ENCODE assay signal across 13 mouse cellular contexts in the genomic region with DNA sequence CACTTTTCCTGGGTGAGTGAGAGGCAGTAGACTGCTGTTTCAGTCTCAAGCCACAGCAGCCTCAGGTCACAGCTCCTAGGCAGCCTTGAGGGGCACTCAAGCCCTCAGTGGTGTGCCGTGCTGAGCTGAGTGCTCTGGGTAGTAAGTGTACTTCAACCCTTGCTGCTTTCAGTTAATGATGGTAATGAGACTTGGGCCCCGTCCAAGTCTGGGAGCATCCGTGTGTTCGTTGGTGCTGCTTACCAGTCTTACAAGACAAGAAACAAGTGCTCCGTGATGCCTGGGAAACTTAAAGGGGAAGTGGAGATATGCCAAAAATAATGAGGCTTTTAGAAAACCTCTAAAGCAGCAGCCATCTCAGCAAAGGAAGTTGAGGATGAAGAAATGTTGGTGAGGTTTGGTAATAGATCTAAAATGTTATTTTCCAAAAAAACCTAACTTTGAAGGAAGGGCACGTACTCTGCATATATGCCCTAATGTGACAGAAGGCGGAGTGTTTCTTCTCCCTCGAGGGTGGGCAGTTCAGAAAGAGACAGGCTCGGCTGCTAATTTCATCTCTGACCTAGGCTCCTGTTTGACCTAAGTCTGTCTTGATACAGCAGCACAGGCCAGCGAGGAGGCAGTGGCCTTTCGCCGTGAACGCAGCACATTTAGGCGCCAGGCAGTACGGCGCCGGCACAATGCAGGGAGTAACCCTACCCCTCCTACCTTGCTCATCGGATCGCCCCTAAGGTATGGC.
DNase-seq lines count a peak whose midpoint lies in the region; ATAC-seq and TF ChIP-seq lines count a peak whose summit lies in the region.
"Had no signal": no experiment of that assay in that cellular context is flagged by ENCODE, and none has a peak within 500 bp of the region (broad histone marks: within the 10 kb centered on the region; RNA-seq: fewer than 3 reads in every experiment).

No protein-coding gene starts in this region.

- no peaks in the 10 kb centered on the region for H3K36me3 ChIP-seq in forebrain, embryonic 14.5 days (ENCODE audit: control insufficient read depth, insufficient read depth, low read length)
- H3K36me3 ChIP-seq in forebrain, embryonic 12.5 days (replicated peaks), result no peaks in the 10 kb centered on the region
- H3K36me3 ChIP-seq in midbrain, embryonic 11.5 days (ENCODE audit: control insufficient read depth, insufficient read depth, low read length), result no peaks in the 10 kb centered on the region
- no peaks in the 10 kb centered on the region for H3K36me3 ChIP-seq in midbrain, embryonic 13.5 days
- no peaks in the 10 kb centered on the region for H3K36me3 ChIP-seq in kidney, postnatal 0 days (ENCODE audit: insufficient read depth, low read length)
- H3K36me3 ChIP-seq in small intestine, adult 2 months (ENCODE audit: control insufficient read depth, insufficient read depth, low read length), result peaks cover 2% of the 10 kb centered on the region
- H3K36me3 ChIP-seq: hindbrain, embryonic 15.5 days had no signal

- peak; percentile 32; the same call in 1 of the 2 replicates for ATAC-seq in forebrain, embryonic 14.5 days
- no peak for ATAC-seq in forebrain, embryonic 12.5 days (ENCODE audit: low FRiP score)
- ATAC-seq in midbrain, embryonic 11.5 days (ENCODE audit: low FRiP score), result no peak
- ATAC-seq in midbrain, embryonic 13.5 days, result no peak
- ATAC-seq in kidney, postnatal 0 days (replicated peaks; ENCODE audit: low FRiP score, low read depth), result peak; percentile 49; the same call in 1 of the 2 replicates

- DNase-seq in forebrain, embryonic 14.5 days (ENCODE audit: low spot score), result peak; percentile 78
- DNase-seq in midbrain, embryonic 11.5 days (ENCODE audit: low spot score, missing footprints), result peak; percentile 78
- DNase-seq in kidney, postnatal 0 days (ENCODE audit: low spot score), result no peak
- no peak for DNase-seq in urinary bladder, adult 2 months (ENCODE audit: low spot score)
- no peak for DNase-seq in gastrocnemius, adult 18-20 months (ENCODE audit: low spot score)
- DNase-seq: B cell, adult 2 months; cerebellum, postnatal 25 days; left cerebral cortex, postnatal 4 days had no signal

- TF ChIP-seq CTCF in kidney, postnatal 0 days (IDR thresholded peaks at IDR 0.05; ENCODE audit: low read depth), result no peak
- TF ChIP-seq CTCF in small intestine, adult 2 months (IDR thresholded peaks at IDR 0.05; ENCODE audit: extremely low read depth, insufficient read length, insufficient replicate concordance, low read depth, low read length), result no peak

- no peaks in the 10 kb centered on the region for H3K9me3 ChIP-seq in forebrain, embryonic 14.5 days (replicated peaks; ENCODE audit: control insufficient read depth, low read length)
- H3K9me3 ChIP-seq in forebrain, embryonic 12.5 days, result no peaks in the 10 kb centered on the region
- no peaks in the 10 kb centered on the region for H3K9me3 ChIP-seq in midbrain, embryonic 11.5 days (ENCODE audit: control insufficient read depth, low read length)
- no peaks in the 10 kb centered on the region for H3K9me3 ChIP-seq in midbrain, embryonic 13.5 days
- H3K9me3 ChIP-seq in kidney, postnatal 0 days (replicated peaks; ENCODE audit: low read length), result no peaks in the 10 kb centered on the region
- H3K9me3 ChIP-seq: hindbrain, embryonic 15.5 days had no signal

- no peak for TF ChIP-seq POLR2A in small intestine, adult 2 months (IDR thresholded peaks at IDR 0.05; ENCODE audit: low read depth, low read length)

- 0 out of 2 replicates have a peak, but pooled peaks cover 2% of the 10 kb centered on the region for H3K4me1 ChIP-seq in forebrain, embryonic 14.5 days (ENCODE audit: control insufficient read depth, insufficient read depth, low read length)
- peaks cover 6% of the 10 kb centered on the region; the same call in 1 of the 2 replicates for H3K4me1 ChIP-seq in forebrain, embryonic 12.5 days
- no peaks in the 10 kb centered on the region for H3K4me1 ChIP-seq in midbrain, embryonic 11.5 days (ENCODE audit: control insufficient read depth, insufficient read depth, low read length)
- peaks cover 5% of the 10 kb centered on the region for H3K4me1 ChIP-seq in midbrain, embryonic 13.5 days (replicated peaks)
- H3K4me1 ChIP-seq in kidney, postnatal 0 days (replicated peaks; ENCODE audit: insufficient read depth, low read length), result no peaks in the 10 kb centered on the region
- H3K4me1 ChIP-seq in small intestine, adult 2 months (ENCODE audit: control insufficient read depth, insufficient read depth, insufficient read length, low read length), result peaks cover 10% of the 10 kb centered on the region

- H3K4me2 ChIP-seq in forebrain, embryonic 14.5 days (ENCODE audit: low read length), result no peak overlapping the region
- no peak overlapping the region for H3K4me2 ChIP-seq in forebrain, embryonic 12.5 days
- no peak overlapping the region for H3K4me2 ChIP-seq in midbrain, embryonic 11.5 days
- no peak overlapping the region for H3K4me2 ChIP-seq in midbrain, embryonic 13.5 days (replicated peaks)
- H3K4me2 ChIP-seq in kidney, postnatal 0 days (ENCODE audit: low read length), result no peak overlapping the region
- H3K4me2 ChIP-seq: hindbrain, embryonic 15.5 days had no signal

- H3K27ac ChIP-seq in forebrain, embryonic 14.5 days (ENCODE audit: low read depth, low read length), result no peak overlapping the region
- no peak overlapping the region for H3K27ac ChIP-seq in forebrain, embryonic 12.5 days
- no peak overlapping the region for H3K27ac ChIP-seq in midbrain, embryonic 11.5 days (ENCODE audit: low read depth, low read length)
- H3K27ac ChIP-seq in midbrain, embryonic 13.5 days, result no peak overlapping the region
- H3K27ac ChIP-seq in kidney, postnatal 0 days, result no peak overlapping the region
- H3K27ac ChIP-seq in small intestine, adult 2 months (ENCODE audit: insufficient read depth, low read depth, low read length), result peak overlapping the region; percentile 86
- H3K27ac ChIP-seq: hindbrain, embryonic 15.5 days had no signal

- no peak overlapping the region for H3K4me3 ChIP-seq in forebrain, embryonic 14.5 days (ENCODE audit: low read depth, low read length)
- no peak overlapping the region for H3K4me3 ChIP-seq in forebrain, embryonic 12.5 days (replicated peaks)
- no peak overlapping the region for H3K4me3 ChIP-seq in midbrain, embryonic 11.5 days (ENCODE audit: low read depth, low read length)
- no peak overlapping the region for H3K4me3 ChIP-seq in midbrain, embryonic 13.5 days (replicated peaks)
- H3K4me3 ChIP-seq in kidney, postnatal 0 days (replicated peaks; ENCODE audit: low read depth, low read length), result no peak overlapping the region
- peak overlapping the region; percentile 18; the same call in 1 of the 2 replicates for H3K4me3 ChIP-seq in small intestine, adult 2 months (ENCODE audit: low read depth, low read length)
- H3K4me3 ChIP-seq: hindbrain, embryonic 15.5 days; myocyte had no signal

- no peak overlapping the region for H3K9ac ChIP-seq in forebrain, embryonic 14.5 days (ENCODE audit: low read length)
- H3K9ac ChIP-seq in forebrain, embryonic 12.5 days, result no peak overlapping the region
- H3K9ac ChIP-seq in midbrain, embryonic 11.5 days (ENCODE audit: low read length), result no peak overlapping the region
- H3K9ac ChIP-seq in midbrain, embryonic 13.5 days (replicated peaks), result no peak overlapping the region
- H3K9ac ChIP-seq in kidney, postnatal 0 days (ENCODE audit: low read depth, low read length), result no peak overlapping the region
- H3K9ac ChIP-seq: hindbrain, embryonic 15.5 days had no signal

- WGBS in forebrain, embryonic 14.5 days, result 66% methylated on average over 19 of the region's 19 CpGs
- 79% methylated on average over 19 of the region's 19 CpGs for WGBS in forebrain, embryonic 12.5 days
- WGBS in midbrain, embryonic 11.5 days, result 87% methylated on average over 19 of the region's 19 CpGs
- WGBS in midbrain, embryonic 13.5 days, result 84% methylated on average over 19 of the region's 19 CpGs
- WGBS in kidney, postnatal 0 days, result 66% methylated on average over 19 of the region's 19 CpGs
- WGBS in small intestine, adult 2 months, result 40% methylated on average over 19 of the region's 19 CpGs

- H3K27me3 ChIP-seq in forebrain, embryonic 14.5 days (replicated peaks; ENCODE audit: control insufficient read depth, insufficient read depth, low read length), result no peaks in the 10 kb centered on the region
- no peaks in the 10 kb centered on the region for H3K27me3 ChIP-seq in forebrain, embryonic 12.5 days
- no peaks in the 10 kb centered on the region for H3K27me3 ChIP-seq in midbrain, embryonic 11.5 days (ENCODE audit: control insufficient read depth, insufficient read depth, low read length)
- H3K27me3 ChIP-seq in midbrain, embryonic 13.5 days, result no peaks in the 10 kb centered on the region
- H3K27me3 ChIP-seq in kidney, postnatal 0 days (ENCODE audit: insufficient read depth, low read length), result no peaks in the 10 kb centered on the region
- no peaks in the 10 kb centered on the region for H3K27me3 ChIP-seq in small intestine, adult 2 months (ENCODE audit: control insufficient read depth, insufficient read depth, low read length)
- H3K27me3 ChIP-seq: hindbrain, embryonic 15.5 days had no signal

Comparison
In these comparisons a context has a peak if more than half of its experiments do, and no peak if none do; other contexts are left out.
1. ATAC-seq: peak in forebrain, embryonic 14.5 days (single experiment) and kidney, postnatal 0 days (single experiment); none in forebrain, embryonic 12.5 days (single experiment), midbrain, embryonic 11.5 days (single experiment) and midbrain, embryonic 13.5 days (single experiment).
2. DNase-seq: peak in forebrain, embryonic 14.5 days (single experiment) and midbrain, embryonic 11.5 days (single experiment); none in kidney, postnatal 0 days (single experiment), urinary bladder, adult 2 months (single experiment) and gastrocnemius, adult 18-20 months (single experiment).